ENCODE assay signal across 8 mouse cellular contexts in genomic region chr2:154459851-154460250, GRCm38 (mm10). TPM values are rescaled to one million over a fixed set of nuclear protein-coding genes. Genes with fewer than 3 reads are reported as not detected.
A peak's percentile ranks its signal among the peaks of the same experiment; 100 is the strongest.
DNase-seq lines count a peak whose midpoint lies in the region; ATAC-seq and TF ChIP-seq lines count a peak whose summit lies in the region.

No protein-coding gene starts in this region.

- peaks cover 22 to 31% of the 10 kb centered on the region in 2 experiments for H3K4me1 ChIP-seq in MEL (ENCODE audit: control insufficient read depth in 1 of 2, insufficient read depth in 2 of 2, low read length in 2 of 2)
- H3K4me1 ChIP-seq in forebrain, embryonic 12.5 days, result peaks cover 18% of the 10 kb centered on the region

- peak; percentile 69; the same call in 1 of the 2 replicates for ATAC-seq in forebrain, embryonic 12.5 days (ENCODE audit: low FRiP score)

- peak overlapping the region; percentile 36; the same call in 1 of the 2 replicates for H3K9ac ChIP-seq in MEL (ENCODE audit: control insufficient read depth, low read depth, low read length, poor library complexity, severe bottlenecking)
- no peak overlapping the region for H3K9ac ChIP-seq in forebrain, embryonic 12.5 days

- H3K27ac ChIP-seq in MEL (ENCODE audit: control insufficient read depth, low read depth, low read length), result peak overlapping the region; percentile 34; the same call in 1 of the 2 replicates
- H3K27ac ChIP-seq in forebrain, embryonic 12.5 days, result peak overlapping the region; percentile 63

- intact Hi-C loops in heart, postnatal 14 days (cut with DNase I), result no loop called here

- WGBS in forebrain, embryonic 12.5 days, result 49% methylated on average over 4 of the region's 4 CpGs

- no peaks in the 10 kb centered on the region for H3K27me3 ChIP-seq in MEL (ENCODE audit: control insufficient read depth in 1 of 2, insufficient read depth in 2 of 2, low read length in 2 of 2)
- H3K27me3 ChIP-seq in forebrain, embryonic 12.5 days, result no peaks in the 10 kb centered on the region

- no peak overlapping the region; a peak in 1 of 4 replicates for H3K4me3 ChIP-seq in MEL (ENCODE audit: control insufficient read depth in 1 of 2, insufficient read depth in 1 of 2, low read depth in 2 of 2, low read length in 2 of 2)
- H3K4me3 ChIP-seq in forebrain, embryonic 12.5 days (replicated peaks), result no peak overlapping the region

- H3K4me2 ChIP-seq in forebrain, embryonic 12.5 days, result no peak overlapping the region

- H3K9me3 ChIP-seq in MEL (replicated peaks; ENCODE audit: insufficient read depth, low read length), result no peaks in the 10 kb centered on the region
- no peaks in the 10 kb centered on the region for H3K9me3 ChIP-seq in forebrain, embryonic 12.5 days

- TF ChIP-seq CTCF in MEL (IDR thresholded peaks at IDR 0.05 in 2 of 3, conservative IDR thresholded peaks at IDR 0.05 in 1 of 3; ENCODE audit: control insufficient read depth in 1 of 3, insufficient read depth in 1 of 3, low read depth in 2 of 3, low read length in 3 of 3, poor library complexity in 1 of 3, severe bottlenecking in 1 of 3), result no peak

- H3K79me2 ChIP-seq in MEL (ENCODE audit: control insufficient read depth, insufficient read depth, low read length, poor library complexity), result peaks cover 11% of the 10 kb centered on the region

- no peak for TF ChIP-seq RAD21 in MEL (IDR thresholded peaks at IDR 0.05; ENCODE audit: low read depth, low read length)

- TF ChIP-seq POLR2A in MEL (IDR thresholded peaks at IDR 0.05; ENCODE audit: control insufficient read depth in 1 of 2, insufficient read depth in 1 of 2, low read depth in 1 of 2, low read length in 2 of 2, poor library complexity in 1 of 2), result no peak

- DNase-seq in MEL (ENCODE audit: low read depth, low spot score), result peak; percentile 63
- peak; percentile 67 to 68 for DNase-seq in adrenal gland, postnatal 36 days
- DNase-seq in heart, postnatal 14 days, result peak; percentile 57 to 70
- DNase-seq in kidney, postnatal 25 days, result peak; percentile 87
- DNase-seq in lung, postnatal 36 days, result peak; percentile 67
- peak; percentile 69 for DNase-seq in urinary bladder, postnatal 14 days (ENCODE audit: low spot score)
- DNase-seq in spleen, postnatal 36 days (ENCODE audit: low spot score in 2 of 2), result no peak

- peaks cover 1 to 53% of the 10 kb centered on the region in 2 experiments; a peak in 2 of 4 replicates for H3K36me3 ChIP-seq in MEL (ENCODE audit: control insufficient read depth in 1 of 2, insufficient read depth in 2 of 2, low read length in 2 of 2)
- H3K36me3 ChIP-seq in forebrain, embryonic 12.5 days (replicated peaks), result no peaks in the 10 kb centered on the region; the same call in 1 of the 2 replicates

- TF ChIP-seq EP300 in MEL (IDR thresholded peaks at IDR 0.05; ENCODE audit: low read depth in 1 of 2, low read length in 2 of 2), result no peak

TF ChIP-seq in MEL, 35 proteins besides CTCF, POLR2A, EP300 and RAD21:
- TF ChIP-seq ZNF384 (IDR thresholded peaks at IDR 0.05; ENCODE audit: low read depth, low read length) (no peak), TAL1 (IDR thresholded peaks at IDR 0.05; ENCODE audit: low read length) (no peak), USF2 (IDR thresholded peaks at IDR 0.05; ENCODE audit: borderline replicate concordance in 1 of 2, insufficient read depth in 1 of 2, low read depth in 1 of 2, low read length in 2 of 2) (no peak), TCF12 (IDR thresholded peaks at IDR 0.05; ENCODE audit: low read depth, low read length) (no peak), ZC3H11A (IDR thresholded peaks at IDR 0.05; ENCODE audit: low read depth, low read length) (no peak), SMC3 (IDR thresholded peaks at IDR 0.05; ENCODE audit: low read depth, low read length) (no peak), BHLHE40 (IDR thresholded peaks at IDR 0.05; ENCODE audit: borderline replicate concordance, low read depth, low read length) (no peak), NRF1 (IDR thresholded peaks at IDR 0.05; ENCODE audit: insufficient read depth, low read depth, low read length, poor library complexity, severe bottlenecking) (no peak), MEF2A (IDR thresholded peaks at IDR 0.05; ENCODE audit: extremely low read depth, insufficient replicate concordance, low read depth, low read length, poor library complexity, severe bottlenecking) (no peak), MYB (IDR thresholded peaks at IDR 0.05; ENCODE audit: low read depth, low read length) (no peak), NELFE (IDR thresholded peaks at IDR 0.05; ENCODE audit: low read depth, low read length) (no peak), MAZ (IDR thresholded peaks at IDR 0.05; ENCODE audit: low read depth, low read length) (no peak), ZKSCAN1 (IDR thresholded peaks at IDR 0.05; ENCODE audit: low read depth, low read length) (no peak), ETS1 (IDR thresholded peaks at IDR 0.05; ENCODE audit: low read depth, low read length) (no peak), ZMIZ1 (IDR thresholded peaks at IDR 0.05; ENCODE audit: low read depth, low read length) (no peak), POLR2AphosphoS5 (IDR thresholded peaks at IDR 0.05; ENCODE audit: borderline replicate concordance, low read depth, low read length) (no peak), POLR2AphosphoS2 (IDR thresholded peaks at IDR 0.05; ENCODE audit: low read length) (no peak), MYC (IDR thresholded peaks at IDR 0.05; ENCODE audit: low read depth, low read length) (no peak), MXI1 (IDR thresholded peaks at IDR 0.05; ENCODE audit: low read depth, low read length) (no peak), GABPA (IDR thresholded peaks at IDR 0.05; ENCODE audit: low read depth, low read length) (no peak)

RNA-seq across cellular contexts. Expression of gene Cbfa2t2, which starts 23.6 kb away (rescaled TPM):
- total RNA-seq in MEL (2012; rRNA removed), result 5.9 and 8.9 TPM in 2 replicates
- 10 to 100 TPM in 1 of 2 experiments, not detected in 1; 23.1 TPM for polyA plus RNA-seq in MEL (2012; ENCODE audit: insufficient read depth in 1 of 2, insufficient read length in 2 of 2, low read depth in 1 of 2, low replicate concordance in 2 of 2, missing spikeins in 1 of 2)
- total RNA-seq in adrenal gland, postnatal 36 days (2021), result 10 to 100 TPM; 30.7 to 40.9 TPM
- 75.6 and 84.0 TPM in 2 replicates for polyA plus RNA-seq in forebrain, embryonic 12.5 days (2016; fragmentation: Nextera tagmentation; extraction: Ambion mirVana)
- total RNA-seq in heart, postnatal 14 days (2021), result 10 to 100 TPM; 21.4 to 21.7 TPM

RNA-seq across cellular contexts. Expression of gene Snta1, which starts 52.0 kb away (rescaled TPM):
- 2.7 and 3.0 TPM in 2 replicates for total RNA-seq in MEL (2012; rRNA removed)
- polyA plus RNA-seq in MEL (2012; ENCODE audit: insufficient read depth in 1 of 2, insufficient read length in 2 of 2, low read depth in 1 of 2, low replicate concordance in 2 of 2, missing spikeins in 1 of 2), result 1 to 10 TPM in 1 of 2 experiments, not detected in 1; 6.7 TPM
- 10 to 100 TPM; 22.1 to 26.5 TPM for total RNA-seq in adrenal gland, postnatal 36 days (2021)
- 3.9 and 4.2 TPM in 2 replicates for polyA plus RNA-seq in forebrain, embryonic 12.5 days (2016; fragmentation: Nextera tagmentation; extraction: Ambion mirVana)
- 10 to 100 TPM; 91.4 to 98.7 TPM for total RNA-seq in heart, postnatal 14 days (2021)

Comparison
In these comparisons a context has a peak if more than half of its experiments do, and no peak if none do; other contexts are left out.
1. DNase-seq: peak in MEL (single experiment), adrenal gland, postnatal 36 days (2 of 2), heart, postnatal 14 days (2 of 2), kidney, postnatal 25 days (2 of 2), lung, postnatal 36 days (single experiment) and urinary bladder, postnatal 14 days (single experiment); none in spleen, postnatal 36 days (0 of 2).